Mouse (Mus musculus) right cerebral cortex, postnatal 25 days (tissue): ENCODE results near the gene Mepe.
A peak's percentile ranks its signal among the peaks of the same experiment; 100 is the strongest.

Source experiments
- DNase-seq: peaks from one replicate; pipeline ENCODE4 v3.0.0; 2022

Gene Mepe

DNA sequence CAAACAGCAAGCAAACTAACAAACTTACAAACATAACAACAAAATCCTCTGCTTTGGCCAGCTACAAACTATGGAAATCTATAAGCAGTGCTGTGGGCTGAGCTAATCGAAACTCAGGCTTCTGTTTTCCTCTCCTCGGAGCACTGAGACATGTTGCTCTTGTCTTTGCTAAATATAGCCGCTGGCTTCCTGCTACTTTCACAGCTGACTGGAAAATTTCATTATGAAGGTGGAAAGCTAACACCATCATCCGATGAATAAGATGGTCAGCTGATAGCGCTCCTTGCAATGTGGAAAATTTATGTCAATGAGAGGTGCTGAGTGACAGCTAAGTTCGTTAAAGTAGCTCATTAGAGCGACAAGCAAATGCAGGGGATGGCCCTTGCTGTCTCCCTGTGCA, 33.5 kb downstream of the Mepe start:
- DNase-seq = peak; percentile 20

DNA sequence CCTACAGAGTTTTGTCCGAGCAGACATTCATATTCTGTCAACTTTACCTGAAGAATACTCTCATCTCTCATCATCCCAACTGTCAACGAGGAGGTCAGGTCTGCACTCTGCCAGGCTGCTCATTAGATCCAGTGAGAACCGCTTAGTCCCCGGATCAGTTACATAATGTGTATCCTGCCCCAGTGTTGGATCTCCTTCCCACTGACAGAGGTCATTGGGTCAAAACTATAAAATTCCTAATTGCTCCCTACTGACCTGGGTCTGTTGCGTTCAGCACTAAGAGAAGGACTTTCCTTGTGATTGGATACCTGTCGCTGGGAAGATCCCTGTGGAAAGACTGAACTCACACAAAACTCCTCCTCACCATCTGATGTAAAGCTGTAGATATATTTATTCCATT, 34.1 kb downstream of the Mepe start:
- no peak for DNase-seq

- DNase-seq = no peak
Measured at GRCm38 (mm10) chr5:104370580-104370979, 45.5 kb downstream of the Mepe start.

GRCm38 (mm10) chr5:104371284-104371683, 46.2 kb downstream of the Mepe start:
- no peak for DNase-seq

DNA sequence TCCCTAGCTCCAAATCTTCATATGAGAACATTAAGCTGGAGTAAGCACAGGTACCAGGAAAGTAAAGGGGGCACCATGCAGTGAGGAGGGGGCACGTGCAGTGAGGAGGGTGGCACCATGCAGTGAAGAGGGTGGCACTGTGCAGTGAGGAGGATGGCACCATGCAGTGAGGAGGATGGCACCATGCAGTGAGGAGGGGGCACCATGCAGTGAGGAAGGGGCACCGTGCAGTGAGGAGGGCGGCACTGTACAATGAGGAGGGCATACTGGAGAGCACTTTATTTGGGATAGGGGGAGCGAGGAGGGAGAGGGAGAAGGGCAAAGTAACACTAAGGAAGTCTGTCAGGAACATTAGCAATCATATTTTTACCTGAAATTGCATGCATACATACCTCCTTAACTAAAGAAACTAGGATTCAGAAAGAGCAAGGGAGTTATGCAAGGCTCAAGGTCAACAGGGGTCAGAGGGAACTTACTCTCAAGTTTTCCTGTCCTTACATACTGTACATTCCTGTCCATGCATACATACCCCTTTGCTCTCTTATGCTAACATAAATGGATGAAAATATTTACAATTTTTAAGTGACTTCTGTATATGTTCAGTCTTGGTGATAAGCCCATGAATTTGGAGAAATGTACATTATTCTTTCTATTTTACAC, 48.6 kb downstream of the Mepe start:
- no peak for DNase-seq

GRCm38 (mm10) chr5:104374308-104374660, 49.2 kb downstream of the Mepe start:
- DNase-seq = no peak

DNA sequence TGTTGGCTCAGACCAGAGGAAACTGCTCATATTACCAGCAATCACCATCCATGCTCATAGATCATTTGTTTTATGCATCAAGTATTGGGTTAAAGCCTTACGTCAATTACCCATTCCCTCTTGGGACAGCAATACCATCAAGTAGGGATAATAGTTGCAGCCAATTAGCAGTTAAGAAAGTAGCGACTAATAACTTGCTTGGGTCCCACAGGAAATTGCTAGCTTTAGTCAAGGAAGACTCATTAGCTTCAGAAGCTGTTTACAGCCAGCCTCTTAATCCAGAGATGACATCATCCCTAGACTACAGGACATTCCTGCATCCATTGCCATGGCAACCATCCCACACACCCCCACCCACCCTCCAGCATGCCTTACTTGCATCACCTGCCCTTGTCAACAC, 50.0 kb downstream of the Mepe start:
- no peak for DNase-seq

GRCm38 (mm10) chr5:104376890-104377289, 51.8 kb downstream of the Mepe start:
- DNase-seq = no peak

GRCm38 (mm10) chr5:104380574-104380973, 55.4 kb downstream of the Mepe start:
- no peak for DNase-seq

DNA sequence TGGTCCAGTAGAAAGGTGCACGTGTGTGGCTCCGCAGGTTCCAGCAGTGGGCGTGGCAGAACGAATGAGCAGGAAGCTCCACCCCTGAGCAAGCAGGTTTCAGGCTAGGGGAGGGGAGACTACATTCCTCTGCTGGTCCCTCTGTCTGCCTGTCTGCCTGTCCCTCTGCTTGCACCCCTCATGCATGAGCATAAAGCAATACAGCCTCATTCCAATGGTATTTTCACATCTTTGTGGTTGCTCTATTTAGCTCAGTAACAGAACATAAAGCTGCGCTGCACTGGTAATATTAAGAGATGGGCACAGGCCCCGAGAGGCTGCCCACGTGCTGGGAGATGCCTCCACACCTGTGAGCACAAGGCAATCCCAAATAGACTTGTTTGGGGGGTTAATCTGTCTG, 56.5 kb downstream of the Mepe start:
- DNase-seq = no peak

GRCm38 (mm10) chr5:104384540-104384939, 59.4 kb downstream of the Mepe start:
- no peak for DNase-seq

DNA sequence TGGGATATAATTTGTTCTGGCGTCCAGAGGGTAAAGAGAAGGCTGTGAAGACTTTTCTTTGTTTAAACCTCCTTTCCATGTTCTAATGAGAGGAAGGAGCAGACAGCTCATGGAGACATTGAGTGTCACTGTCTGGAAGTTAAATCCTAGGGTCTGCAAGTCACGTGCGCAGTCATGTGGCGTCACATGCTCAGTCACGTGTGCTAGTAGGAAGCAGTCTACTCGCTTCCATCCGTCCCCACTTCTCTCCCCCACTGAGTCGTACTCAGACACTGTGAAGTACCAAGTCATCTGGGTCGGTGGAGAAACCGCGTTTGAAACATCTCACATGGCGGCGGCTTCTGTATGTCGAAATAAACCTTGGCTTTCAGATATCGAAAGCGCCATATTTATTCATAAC, 60.4 kb downstream of the Mepe start:
- no peak for DNase-seq

- no peak for DNase-seq
Measured at GRCm38 (mm10) chr5:104386908-104387307, 61.8 kb downstream of the Mepe start.
